Mouse (Mus musculus): ENCODE results near the gene Erich4. TPM values are rescaled to one million over a fixed set of nuclear protein-coding genes. Genes with fewer than 3 reads are reported as not detected.

Erich4 gene
- polyA plus RNA-seq, 1 experiment from 2014 or later, result not detected

DNA sequence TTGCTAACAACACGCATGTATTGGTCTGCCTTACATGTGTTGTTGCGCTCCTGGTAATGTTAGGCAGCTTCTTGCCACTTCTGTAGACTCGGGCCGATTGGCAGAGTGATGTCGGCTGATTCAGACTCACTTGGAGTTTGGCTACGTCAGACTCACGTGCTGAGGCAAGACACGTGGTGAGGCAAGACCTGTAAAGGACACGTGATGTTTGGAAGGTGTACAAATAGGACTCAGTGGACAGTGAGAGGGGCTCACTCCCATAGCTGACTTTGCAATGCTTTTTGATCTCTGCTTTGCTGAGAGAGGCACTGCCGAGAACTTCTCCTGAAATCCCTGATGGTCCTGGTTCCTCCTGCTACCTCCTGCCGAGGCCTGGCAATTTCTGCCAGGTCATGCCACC is 15.0 kb downstream of the Erich4 start:
- no peak for DNase-seq (ENCODE audit: low spot score)
- Histone ChIP-seq H3K9me3 (ENCODE audit: control insufficient read depth, low read length) (no peaks in the 10 kb centered on the region), H3K9ac (ENCODE audit: low read depth, low read length) (no peak overlapping the region), H3K4me1 (replicated peaks; ENCODE audit: control insufficient read depth, insufficient read depth, low read length) (no peaks in the 10 kb centered on the region), H3K4me3 (ENCODE audit: low read depth, low read length) (no peak overlapping the region), H3K4me2 (no peak overlapping the region), H3K36me3 (ENCODE audit: control insufficient read depth, insufficient read depth, low read length) (no peaks in the 10 kb centered on the region), H3K27ac (ENCODE audit: low read depth, low read length) (no peak overlapping the region), H3K27me3 (replicated peaks; ENCODE audit: control insufficient read depth, insufficient read depth, low read length) (no peaks in the 10 kb centered on the region)
- no peak for ATAC-seq (replicated peaks; ENCODE audit: low FRiP score)
- WGBS, result 82% methylated on average over 11 of the region's 11 CpGs

GRCm38 (mm10) chr7:25599663-25600062 is 16.0 kb downstream of the Erich4 start:
- no peaks in the 10 kb centered on the region for H3K9me3 ChIP-seq (ENCODE audit: control insufficient read depth, low read length)
- 11% methylated on average over 10 of the region's 10 CpGs for WGBS
- no peak overlapping the region for H3K4me3 ChIP-seq (ENCODE audit: low read depth, low read length)
- no peak overlapping the region for H3K27ac ChIP-seq (ENCODE audit: low read depth, low read length)
- no peaks in the 10 kb centered on the region for H3K4me1 ChIP-seq (replicated peaks; ENCODE audit: control insufficient read depth, insufficient read depth, low read length)
- ATAC-seq (replicated peaks; ENCODE audit: low FRiP score), result no peak
- no peaks in the 10 kb centered on the region for H3K27me3 ChIP-seq (replicated peaks; ENCODE audit: control insufficient read depth, insufficient read depth, low read length)
- H3K36me3 ChIP-seq (ENCODE audit: control insufficient read depth, insufficient read depth, low read length), result no peaks in the 10 kb centered on the region
- peak; percentile 59 for DNase-seq (ENCODE audit: low spot score)
- no peak overlapping the region for H3K4me2 ChIP-seq
- H3K9ac ChIP-seq (ENCODE audit: low read depth, low read length), result no peak overlapping the region

- DNase-seq (ENCODE audit: low spot score) (no peak), ATAC-seq (replicated peaks; ENCODE audit: low FRiP score) (no peak)
- no peak overlapping the region for H3K27ac ChIP-seq (ENCODE audit: low read depth, low read length)
- H3K4me3 ChIP-seq (ENCODE audit: low read depth, low read length), result no peak overlapping the region
- H3K9me3 ChIP-seq (ENCODE audit: control insufficient read depth, low read length), result no peaks in the 10 kb centered on the region
- H3K27me3 ChIP-seq (replicated peaks; ENCODE audit: control insufficient read depth, insufficient read depth, low read length), result no peaks in the 10 kb centered on the region
- no peaks in the 10 kb centered on the region for H3K36me3 ChIP-seq (ENCODE audit: control insufficient read depth, insufficient read depth, low read length)
- WGBS, result 70% methylated on average over 3 of the region's 3 CpGs
- H3K4me2 ChIP-seq, result no peak overlapping the region
- no peak overlapping the region for H3K9ac ChIP-seq (ENCODE audit: low read depth, low read length)
- H3K4me1 ChIP-seq (replicated peaks; ENCODE audit: control insufficient read depth, insufficient read depth, low read length), result no peaks in the 10 kb centered on the region
Observed at GRCm38 (mm10) chr7:25593859-25594258, 21.8 kb downstream of the Erich4 start.

DNA sequence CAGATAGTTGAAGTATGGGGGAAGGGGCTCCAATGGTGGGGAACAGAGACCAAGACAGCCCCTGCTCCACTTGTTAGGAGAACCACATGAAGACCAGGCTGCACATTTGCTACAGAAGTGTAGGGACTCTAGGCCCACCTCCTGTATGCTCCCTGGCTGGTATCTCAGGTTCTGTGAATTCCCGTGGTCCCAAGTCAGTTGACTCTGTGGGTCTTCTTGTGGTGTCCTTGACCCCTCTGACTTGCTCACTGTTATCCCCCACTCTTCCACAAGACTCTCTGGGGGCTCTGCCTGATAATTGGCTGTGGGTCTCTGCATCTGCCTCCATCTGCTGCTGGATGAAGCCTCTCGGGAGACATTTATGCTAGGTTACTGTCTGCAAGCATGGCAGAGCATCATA is 24.5 kb downstream of the Erich4 start:
- Histone ChIP-seq H3K4me3 (ENCODE audit: low read depth, low read length) (no peak overlapping the region), H3K9ac (ENCODE audit: low read depth, low read length) (no peak overlapping the region), H3K9me3 (ENCODE audit: control insufficient read depth, low read length) (no peaks in the 10 kb centered on the region), H3K27ac (ENCODE audit: low read depth, low read length) (no peak overlapping the region), H3K27me3 (replicated peaks; ENCODE audit: control insufficient read depth, insufficient read depth, low read length) (no peaks in the 10 kb centered on the region), H3K36me3 (ENCODE audit: control insufficient read depth, insufficient read depth, low read length) (no peaks in the 10 kb centered on the region), H3K4me2 (no peak overlapping the region), H3K4me1 (replicated peaks; ENCODE audit: control insufficient read depth, insufficient read depth, low read length) (no peaks in the 10 kb centered on the region)
- 86% methylated on average over 2 of the region's 2 CpGs for WGBS
- no peak for ATAC-seq (replicated peaks; ENCODE audit: low FRiP score)
- DNase-seq (ENCODE audit: low spot score), result no peak

- DNase-seq (ENCODE audit: low spot score), result no peak
- H3K4me1 ChIP-seq (replicated peaks; ENCODE audit: control insufficient read depth, insufficient read depth, low read length), result no peaks in the 10 kb centered on the region
Observed at GRCm38 (mm10) chr7:25585351-25586204, 30.1 kb downstream of the Erich4 start.

GRCm38 (mm10) chr7:25584651-25585050 is 31.0 kb downstream of the Erich4 start:
- no peaks in the 10 kb centered on the region for H3K4me1 ChIP-seq (replicated peaks; ENCODE audit: control insufficient read depth, insufficient read depth, low read length)
- no peak overlapping the region for H3K4me2 ChIP-seq
- WGBS, result 78% methylated on average over 5 of the region's 5 CpGs
- no peaks in the 10 kb centered on the region for H3K27me3 ChIP-seq (replicated peaks; ENCODE audit: control insufficient read depth, insufficient read depth, low read length)
- no peak for ATAC-seq (replicated peaks; ENCODE audit: low FRiP score)
- H3K36me3 ChIP-seq (ENCODE audit: control insufficient read depth, insufficient read depth, low read length), result no peaks in the 10 kb centered on the region
- H3K4me3 ChIP-seq (ENCODE audit: low read depth, low read length), result no peak overlapping the region
- H3K27ac ChIP-seq (ENCODE audit: low read depth, low read length), result no peak overlapping the region
- DNase-seq (ENCODE audit: low spot score), result no peak
- peaks cover 3% of the 10 kb centered on the region; the same call in 1 of the 2 replicates for H3K9me3 ChIP-seq (ENCODE audit: control insufficient read depth, low read length)
- no peak overlapping the region for H3K9ac ChIP-seq (ENCODE audit: low read depth, low read length)

More at GRCm38 (mm10) chr7:25585351-25586204, 30.1 kb downstream of the Erich4 start:
- Histone ChIP-seq H3K27ac (ENCODE audit: low read depth, low read length) (no peak overlapping the region), H3K9me3 (ENCODE audit: control insufficient read depth, low read length) (peaks cover 3% of the 10 kb centered on the region; the same call in 1 of the 2 replicates), H3K4me3 (ENCODE audit: low read depth, low read length) (no peak overlapping the region), H3K36me3 (ENCODE audit: control insufficient read depth, insufficient read depth, low read length) (no peaks in the 10 kb centered on the region), H3K4me2 (no peak overlapping the region), H3K9ac (ENCODE audit: low read depth, low read length) (no peak overlapping the region), H3K27me3 (replicated peaks; ENCODE audit: control insufficient read depth, insufficient read depth, low read length) (no peaks in the 10 kb centered on the region)
- 71% methylated on average over 9 of the region's 9 CpGs for WGBS
- ATAC-seq (replicated peaks; ENCODE audit: low FRiP score), result no peak

- H3K4me1 ChIP-seq (replicated peaks; ENCODE audit: control insufficient read depth, insufficient read depth, low read length), result no peaks in the 10 kb centered on the region
- H3K36me3 ChIP-seq (ENCODE audit: control insufficient read depth, insufficient read depth, low read length), result no peaks in the 10 kb centered on the region
- DNase-seq (ENCODE audit: low spot score) (no peak), ATAC-seq (replicated peaks; ENCODE audit: low FRiP score) (no peak)
- no peak overlapping the region for H3K27ac ChIP-seq (ENCODE audit: low read depth, low read length)
- no peak overlapping the region for H3K4me2 ChIP-seq
- peaks cover 3% of the 10 kb centered on the region; the same call in 1 of the 2 replicates for H3K9me3 ChIP-seq (ENCODE audit: control insufficient read depth, low read length)
- H3K4me3 ChIP-seq (ENCODE audit: low read depth, low read length), result no peak overlapping the region
- no peak overlapping the region for H3K9ac ChIP-seq (ENCODE audit: low read depth, low read length)
- 73% methylated on average over 15 of the region's 15 CpGs for WGBS
- H3K27me3 ChIP-seq (replicated peaks; ENCODE audit: control insufficient read depth, insufficient read depth, low read length), result no peaks in the 10 kb centered on the region
Observed at GRCm38 (mm10) chr7:25582301-25582810, 33.3 kb downstream of the Erich4 start.

DNA sequence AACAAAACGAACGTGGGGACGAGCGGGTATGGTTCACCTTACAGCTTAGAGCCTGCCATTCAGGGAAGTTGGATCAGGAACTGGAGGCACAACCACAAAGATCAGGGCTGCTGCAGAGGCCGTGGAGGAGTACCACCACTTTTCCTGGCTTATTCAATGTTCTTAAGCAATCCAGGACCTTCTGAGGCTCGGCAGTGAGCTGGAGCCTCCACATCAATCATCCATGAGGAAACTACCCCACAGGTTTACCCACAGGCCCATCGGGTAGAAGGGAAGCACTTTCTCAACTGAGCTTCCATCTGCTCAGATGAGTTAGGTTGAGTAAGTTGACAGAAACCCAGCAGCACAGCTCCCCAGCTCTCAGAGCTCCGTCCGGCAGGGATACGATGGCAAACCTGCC is 36.3 kb downstream of the Erich4 start:
- no peak overlapping the region for H3K27ac ChIP-seq (ENCODE audit: low read depth, low read length)
- ATAC-seq (replicated peaks; ENCODE audit: low FRiP score), result no peak
- 80% methylated on average over 10 of the region's 10 CpGs for WGBS
- H3K27me3 ChIP-seq (replicated peaks; ENCODE audit: control insufficient read depth, insufficient read depth, low read length), result no peaks in the 10 kb centered on the region
- peaks cover 4% of the 10 kb centered on the region; the same call in 1 of the 2 replicates for H3K4me1 ChIP-seq (replicated peaks; ENCODE audit: control insufficient read depth, insufficient read depth, low read length)
- DNase-seq (ENCODE audit: low spot score), result no peak
- no peak overlapping the region for H3K9ac ChIP-seq (ENCODE audit: low read depth, low read length)
- H3K36me3 ChIP-seq (ENCODE audit: control insufficient read depth, insufficient read depth, low read length), result no peaks in the 10 kb centered on the region
- peaks cover 3% of the 10 kb centered on the region; the same call in 1 of the 2 replicates for H3K9me3 ChIP-seq (ENCODE audit: control insufficient read depth, low read length)
- H3K4me3 ChIP-seq (ENCODE audit: low read depth, low read length), result no peak overlapping the region
- no peak overlapping the region for H3K4me2 ChIP-seq
